Mouse (Mus musculus): Measurements from ENCODE around the gene Brdt.

GRCm38 (mm10) chr5:107285563-107285962 is 45.4 kb upstream of the Brdt start:
- TF ChIP-seq TAL1 (IDR thresholded peaks at IDR 0.05; ENCODE audit: low read length), result no peak
- no peak for TF ChIP-seq GATA1 (IDR thresholded peaks at IDR 0.05; ENCODE audit: low read length)
